15 mouse cellular contexts compared by ENCODE assay signal in the genomic region with DNA sequence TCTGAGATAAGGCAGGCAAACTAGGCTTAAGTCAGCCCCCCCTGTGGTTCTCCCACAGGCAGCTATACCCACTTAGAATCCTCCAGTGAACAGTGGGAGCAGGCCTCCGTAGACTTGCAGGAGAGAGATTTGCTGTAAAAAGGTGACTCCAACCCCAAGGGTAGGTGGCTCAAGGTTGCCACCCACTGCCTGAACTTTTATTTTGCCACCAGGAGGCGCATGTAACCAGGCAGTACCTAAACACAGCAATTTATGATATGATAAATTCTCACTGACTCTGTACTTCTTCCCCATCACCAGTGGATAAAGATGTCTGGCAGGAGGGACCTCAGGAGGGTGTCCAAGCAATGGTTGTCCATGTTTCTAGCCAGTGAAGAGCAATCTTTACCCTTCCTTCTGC. TPM values are rescaled to one million over a fixed set of nuclear protein-coding genes. Genes with fewer than 3 reads are reported as not detected.
DNase-seq lines count a peak whose midpoint lies in the region; ATAC-seq and TF ChIP-seq lines count a peak whose summit lies in the region.
"Had no signal": no experiment of that assay in that cellular context is flagged by ENCODE, and none has a peak within 500 bp of the region (broad histone marks: within the 10 kb centered on the region; RNA-seq: fewer than 3 reads in every experiment).

No protein-coding gene starts in this region.

- H3K4me1 ChIP-seq in liver, postnatal 0 days (ENCODE audit: insufficient read depth) = no peaks in the 10 kb centered on the region
- H3K4me1 ChIP-seq in liver, embryonic 12.5 days = no peaks in the 10 kb centered on the region
- H3K4me1 ChIP-seq in E14TG2a.4 (replicated peaks; ENCODE audit: low read depth, low read length) = peaks cover 6% of the 10 kb centered on the region
- H3K4me1 ChIP-seq: heart, embryonic 15.5 days; liver, embryonic 15.5 days had no signal

- H3K27ac ChIP-seq in gastrocnemius, adult 2 months = no peak overlapping the region
- no peak overlapping the region for H3K27ac ChIP-seq in liver, postnatal 0 days (ENCODE audit: low read depth)
- H3K27ac ChIP-seq in liver, embryonic 12.5 days = no peak overlapping the region
- H3K27ac ChIP-seq: heart, embryonic 15.5 days; liver, embryonic 15.5 days; midbrain, embryonic 13.5 days had no signal

- TF ChIP-seq EP300 in liver, postnatal 0 days (IDR thresholded peaks at IDR 0.05; ENCODE audit: low read depth) = no peak

- WGBS in liver, postnatal 0 days (ENCODE audit: insufficient replicate concordance) = 41% methylated on average over 2 of the region's 2 CpGs
- 40% methylated on average over 2 of the region's 2 CpGs for WGBS in liver, embryonic 12.5 days (ENCODE audit: insufficient replicate concordance)

- peak; percentile 34; the same call in 1 of the 2 replicates for TF ChIP-seq CTCF in gastrocnemius, adult 2 months (IDR thresholded peaks at IDR 0.05)
- TF ChIP-seq CTCF in liver, postnatal 0 days (IDR thresholded peaks at IDR 0.05; ENCODE audit: low read depth) = peak; percentile 47
- peak; percentile 43 for TF ChIP-seq CTCF in E14TG2a.4 (conservative IDR thresholded peaks at IDR 0.05; ENCODE audit: low read length)

- no peaks in the 10 kb centered on the region for H3K27me3 ChIP-seq in liver, postnatal 0 days (ENCODE audit: insufficient read depth, low read length)
- H3K27me3 ChIP-seq in liver, embryonic 12.5 days (replicated peaks) = 0 out of 2 replicates have a peak, but pooled peaks cover 3% of the 10 kb centered on the region
- no peaks in the 10 kb centered on the region for H3K27me3 ChIP-seq in E14TG2a.4 (ENCODE audit: insufficient read depth, low read length)
- H3K27me3 ChIP-seq: liver, embryonic 15.5 days had no signal

- intact Hi-C loops in gastrocnemius, adult 2 months (cut with DNase I) = loop anchor here (10.0 kb wide), 1 partner anchor 116 kb away; a partner anchor contains a TSS

- no peaks in the 10 kb centered on the region for H3K9me3 ChIP-seq in liver, postnatal 0 days (ENCODE audit: low read length)
- H3K9me3 ChIP-seq in liver, embryonic 12.5 days (replicated peaks) = no peaks in the 10 kb centered on the region
- peaks cover 7% of the 10 kb centered on the region; the same call in 1 of the 2 replicates for H3K9me3 ChIP-seq in E14TG2a.4 (ENCODE audit: low read length)
- H3K9me3 ChIP-seq: heart, embryonic 15.5 days; liver, embryonic 15.5 days; midbrain, embryonic 13.5 days had no signal

- H3K4me2 ChIP-seq in liver, postnatal 0 days (ENCODE audit: low read depth, low read length) = no peak overlapping the region
- no peak overlapping the region for H3K4me2 ChIP-seq in liver, embryonic 12.5 days
- H3K4me2 ChIP-seq: heart, embryonic 15.5 days; liver, embryonic 15.5 days; midbrain, embryonic 13.5 days had no signal

- H3K36me3 ChIP-seq in liver, postnatal 0 days (replicated peaks; ENCODE audit: insufficient read depth, low read length) = no peaks in the 10 kb centered on the region
- no peaks in the 10 kb centered on the region for H3K36me3 ChIP-seq in liver, embryonic 12.5 days
- 0 out of 2 replicates have a peak, but pooled peaks cover 4% of the 10 kb centered on the region for H3K36me3 ChIP-seq in E14TG2a.4 (ENCODE audit: insufficient read depth, low read length)
- H3K36me3 ChIP-seq: G1E; heart, embryonic 15.5 days; liver, embryonic 15.5 days; midbrain, embryonic 13.5 days had no signal

- H3K9ac ChIP-seq in liver, postnatal 0 days (replicated peaks) = no peak overlapping the region
- H3K9ac ChIP-seq in liver, embryonic 12.5 days = no peak overlapping the region
- H3K9ac ChIP-seq: heart, embryonic 15.5 days; liver, embryonic 15.5 days; midbrain, embryonic 13.5 days had no signal

- ATAC-seq in liver, postnatal 0 days = no peak
- ATAC-seq in liver, embryonic 12.5 days = no peak
- ATAC-seq: intestine, embryonic 16.5 days; midbrain, embryonic 13.5 days had no signal

- DNase-seq in gastrocnemius, adult 2 months = no peak
- no peak for DNase-seq in gastrocnemius, adult 18-20 months (ENCODE audit: low spot score)
- DNase-seq in liver, postnatal 0 days = no peak
- DNase-seq in retina, postnatal 1 day = peak; percentile 32
- no peak for DNase-seq in right cerebral cortex, postnatal 25 days
- no peak for DNase-seq in embryo, embryonic 10 days (ENCODE audit: low spot score)
- DNase-seq: adrenal gland, postnatal 25 days; gastrocnemius, postnatal 14 days had no signal

- no peak overlapping the region for H3K4me3 ChIP-seq in gastrocnemius, adult 2 months
- H3K4me3 ChIP-seq in liver, postnatal 0 days (ENCODE audit: low read depth, low read length) = no peak overlapping the region
- H3K4me3 ChIP-seq in liver, embryonic 12.5 days = no peak overlapping the region
- H3K4me3 ChIP-seq in E14TG2a.4 (replicated peaks; ENCODE audit: low read length) = no peak overlapping the region
- H3K4me3 ChIP-seq: heart, embryonic 15.5 days; liver, embryonic 15.5 days; midbrain, embryonic 13.5 days had no signal

RNA-seq across cellular contexts. Expression of a gene that starts 38.1 kb away (rescaled TPM):
- 10 to 100 TPM; 49.9 to 86.0 TPM for total RNA-seq in gastrocnemius, adult 2 months (2021)
- 10 to 100 TPM; 57.7 to 80.4 TPM for total RNA-seq in gastrocnemius, adult 18-20 months (2021)
- 1.7 and 1.9 TPM in 2 replicates for polyA plus RNA-seq in liver, postnatal 0 days (2015; fragmentation: Nextera tagmentation; extraction: Ambion mirVana)
- polyA plus RNA-seq in liver, embryonic 12.5 days (2016; fragmentation: Nextera tagmentation; extraction: Ambion mirVana) = 1.7 and 2.1 TPM in 2 replicates
